Mouse (Mus musculus): ENCODE data around the gene 2700081O15Rik. TPM values are rescaled to one million over a fixed set of nuclear protein-coding genes. Genes with fewer than 3 reads are reported as not detected.
"Not testable (repeated sequence)": the region's sequence is repeated elsewhere in the genome, so short reads cannot be mapped to it uniquely, and the experiment has no call there.

Gene 2700081O15Rik
- 98.9 and 128 TPM in 2 replicates for polyA plus RNA-seq (2012; rRNA removed)
- polyA plus RNA-seq (2014; fragmentation: Nextera tagmentation; extraction: Ambion mirVana), result 13.7 and 15.4 TPM in 2 replicates

GRCm38 (mm10) chr19:7416834-7417735 is at the start of gene 2700081O15Rik:
Gene 2700081O15Rik, plus strand, starts transcription at chr19:7417625.
- Histone ChIP-seq H3K4me1 (ENCODE audit: control insufficient read depth, insufficient read depth, low read length) (peaks cover 43% of the 10 kb centered on the region), H3K4me3 (replicated peaks; ENCODE audit: low read length) (peak within 1 kb of the TSS; percentile 86), H3K9ac (ENCODE audit: low read depth, low read length, severe bottlenecking) (peak within 1 kb of the TSS; percentile 98), H3K9me3 (ENCODE audit: control insufficient read depth, low read length) (no peaks in the 10 kb centered on the region), H3K27ac (replicated peaks; ENCODE audit: low read depth, low read length) (peak within 1 kb of the TSS; percentile 97), H3K4me2 (replicated peaks; ENCODE audit: low read depth, low read length, severe bottlenecking) (peak within 1 kb of the TSS; percentile 65), H3K27me3 (ENCODE audit: control insufficient read depth, insufficient read depth, low read length) (no peaks in the 10 kb centered on the region), H3K36me3 (ENCODE audit: control insufficient read depth, insufficient read depth, low read length) (peaks cover 22% of the 10 kb centered on the region)
- DNase-seq (ENCODE audit: low spot score) (peak; percentile 89), ATAC-seq (ENCODE audit: low FRiP score, low read depth) (peak; percentile 68)
- WGBS, result 0% methylated on average over 38 of the region's 107 CpGs
- TF ChIP-seq POLR2A (IDR thresholded peaks at IDR 0.05; ENCODE audit: borderline replicate concordance, extremely low read depth, insufficient read depth, insufficient read length), result 0 out of 2 replicates have a peak, but pooled peaks have one; percentile 50

GRCm38 (mm10) chr19:7369469-7369868 is 48.0 kb upstream of the 2700081O15Rik start:
- peaks cover 62% of the 10 kb centered on the region for H3K36me3 ChIP-seq (ENCODE audit: control insufficient read depth, insufficient read depth, low read length)
- H3K4me2 ChIP-seq (replicated peaks; ENCODE audit: low read depth, low read length, severe bottlenecking); H3K9ac ChIP-seq (ENCODE audit: low read depth, low read length, severe bottlenecking); H3K9me3 ChIP-seq (ENCODE audit: control insufficient read depth, low read length); DNase-seq (ENCODE audit: low spot score); H3K27me3 ChIP-seq (ENCODE audit: control insufficient read depth, insufficient read depth, low read length); H3K4me3 ChIP-seq (replicated peaks; ENCODE audit: low read length); H3K27ac ChIP-seq (replicated peaks; ENCODE audit: low read depth, low read length); H3K4me1 ChIP-seq (ENCODE audit: control insufficient read depth, insufficient read depth, low read length); ATAC-seq (ENCODE audit: low FRiP score, low read depth): not testable (repeated sequence)
- 88% methylated on average over 4 of the region's 4 CpGs for WGBS

- no peak overlapping the region for H3K4me3 ChIP-seq (replicated peaks; ENCODE audit: low read length)
- ATAC-seq (ENCODE audit: low FRiP score, low read depth), result no peak
- 94% methylated on average over 8 of the region's 8 CpGs for WGBS
- DNase-seq (ENCODE audit: low spot score), result no peak
- no peaks in the 10 kb centered on the region for H3K27me3 ChIP-seq (ENCODE audit: control insufficient read depth, insufficient read depth, low read length)
- H3K27ac ChIP-seq (replicated peaks; ENCODE audit: low read depth, low read length), result no peak overlapping the region
- no peaks in the 10 kb centered on the region for H3K4me1 ChIP-seq (ENCODE audit: control insufficient read depth, insufficient read depth, low read length)
- H3K4me2 ChIP-seq (replicated peaks; ENCODE audit: low read depth, low read length, severe bottlenecking), result no peak overlapping the region
- H3K36me3 ChIP-seq (ENCODE audit: control insufficient read depth, insufficient read depth, low read length), result peaks cover 72% of the 10 kb centered on the region
- no peaks in the 10 kb centered on the region for H3K9me3 ChIP-seq (ENCODE audit: control insufficient read depth, low read length)
- TF ChIP-seq POLR2A (IDR thresholded peaks at IDR 0.05; ENCODE audit: borderline replicate concordance, extremely low read depth, insufficient read depth, insufficient read length), result no peak
- no peak overlapping the region for H3K9ac ChIP-seq (ENCODE audit: low read depth, low read length, severe bottlenecking)
These were observed 42.9 kb upstream of the 2700081O15Rik start for GRCm38 (mm10) chr19:7374491-7374890.

- Histone ChIP-seq H3K9me3 (ENCODE audit: control insufficient read depth, low read length) (no peaks in the 10 kb centered on the region), H3K4me2 (replicated peaks; ENCODE audit: low read depth, low read length, severe bottlenecking) (no peak overlapping the region), H3K36me3 (ENCODE audit: control insufficient read depth, insufficient read depth, low read length) (peaks cover 46% of the 10 kb centered on the region), H3K27ac (replicated peaks; ENCODE audit: low read depth, low read length) (no peak overlapping the region), H3K27me3 (ENCODE audit: control insufficient read depth, insufficient read depth, low read length) (no peaks in the 10 kb centered on the region), H3K9ac (ENCODE audit: low read depth, low read length, severe bottlenecking) (no peak overlapping the region), H3K4me1 (ENCODE audit: control insufficient read depth, insufficient read depth, low read length) (peaks cover 10% of the 10 kb centered on the region), H3K4me3 (replicated peaks; ENCODE audit: low read length) (no peak overlapping the region)
- TF ChIP-seq POLR2A (IDR thresholded peaks at IDR 0.05; ENCODE audit: borderline replicate concordance, extremely low read depth, insufficient read depth, insufficient read length), result no peak
- ATAC-seq (ENCODE audit: low FRiP score, low read depth) (no peak), DNase-seq (ENCODE audit: low spot score) (no peak)
- 79% methylated on average over 2 of the region's 2 CpGs for WGBS
These were observed 39.8 kb upstream of the 2700081O15Rik start for GRCm38 (mm10) chr19:7377639-7378038.

GRCm38 (mm10) chr19:7381906-7382247 is 35.5 kb upstream of the 2700081O15Rik start:
- Histone ChIP-seq H3K27ac (replicated peaks; ENCODE audit: low read depth, low read length) (peak overlapping the region; percentile 90; the same call in 1 of the 2 replicates), H3K9ac (ENCODE audit: low read depth, low read length, severe bottlenecking) (peak overlapping the region; percentile 92), H3K4me2 (replicated peaks; ENCODE audit: low read depth, low read length, severe bottlenecking) (peak overlapping the region; percentile 70), H3K27me3 (ENCODE audit: control insufficient read depth, insufficient read depth, low read length) (no peaks in the 10 kb centered on the region), H3K4me1 (ENCODE audit: control insufficient read depth, insufficient read depth, low read length) (peaks cover 15% of the 10 kb centered on the region), H3K4me3 (replicated peaks; ENCODE audit: low read length) (peak overlapping the region; percentile 88), H3K36me3 (ENCODE audit: control insufficient read depth, insufficient read depth, low read length) (peaks cover 12% of the 10 kb centered on the region), H3K9me3 (ENCODE audit: control insufficient read depth, low read length) (no peaks in the 10 kb centered on the region)
- DNase-seq (ENCODE audit: low spot score), result no peak
- WGBS, result 2% methylated on average over 8 of the region's 8 CpGs
- no peak for TF ChIP-seq POLR2A (IDR thresholded peaks at IDR 0.05; ENCODE audit: borderline replicate concordance, extremely low read depth, insufficient read depth, insufficient read length)
- ATAC-seq (ENCODE audit: low FRiP score, low read depth), result no peak
